Mouse (Mus musculus): ENCODE data around the gene Gm5678.

The Gm5678 gene

GRCm38 (mm10) chr16:93627761-93628400 is at the start of gene Gm5678:
Gene Gm5678 (plus strand): TSS chr16:93628097.
- no peak for TF ChIP-seq GATA4 (IDR thresholded peaks at IDR 0.05; ENCODE audit: insufficient replicate concordance, low read length)

GRCm38 (mm10) chr16:93578346-93579005 is 49.4 kb upstream of the Gm5678 start:
- no peak for TF ChIP-seq GATA4 (IDR thresholded peaks at IDR 0.05; ENCODE audit: insufficient replicate concordance, low read length)

- TF ChIP-seq GATA4 (IDR thresholded peaks at IDR 0.05; ENCODE audit: insufficient replicate concordance, low read length): no peak
These were observed 46.8 kb upstream of the Gm5678 start for GRCm38 (mm10) chr16:93581125-93581524.

- TF ChIP-seq GATA4 (IDR thresholded peaks at IDR 0.05; ENCODE audit: insufficient replicate concordance, low read length): no peak
These were observed 42.8 kb upstream of the Gm5678 start for GRCm38 (mm10) chr16:93584976-93585702.

GRCm38 (mm10) chr16:93585703-93586205 is 42.1 kb upstream of the Gm5678 start:
- TF ChIP-seq GATA4 (IDR thresholded peaks at IDR 0.05; ENCODE audit: insufficient replicate concordance, low read length): no peak

- no peak for TF ChIP-seq GATA4 (IDR thresholded peaks at IDR 0.05; ENCODE audit: insufficient replicate concordance, low read length)
These were observed 41.5 kb upstream of the Gm5678 start for GRCm38 (mm10) chr16:93586382-93586781.

GRCm38 (mm10) chr16:93588281-93588680 is 39.6 kb upstream of the Gm5678 start:
- TF ChIP-seq GATA4 (IDR thresholded peaks at IDR 0.05; ENCODE audit: insufficient replicate concordance, low read length): no peak

GRCm38 (mm10) chr16:93590915-93591314 is 37.0 kb upstream of the Gm5678 start:
- TF ChIP-seq GATA4 (IDR thresholded peaks at IDR 0.05; ENCODE audit: insufficient replicate concordance, low read length): no peak

- no peak for TF ChIP-seq GATA4 (IDR thresholded peaks at IDR 0.05; ENCODE audit: insufficient replicate concordance, low read length)
These were observed 36.2 kb upstream of the Gm5678 start for GRCm38 (mm10) chr16:93591450-93592430.

GRCm38 (mm10) chr16:93592711-93593110 is 35.2 kb upstream of the Gm5678 start:
- no peak for TF ChIP-seq GATA4 (IDR thresholded peaks at IDR 0.05; ENCODE audit: insufficient replicate concordance, low read length)

- TF ChIP-seq GATA4 (IDR thresholded peaks at IDR 0.05; ENCODE audit: insufficient replicate concordance, low read length): no peak
These were observed 34.5 kb upstream of the Gm5678 start for GRCm38 (mm10) chr16:93593406-93593805.

GRCm38 (mm10) chr16:93594448-93594847 is 33.4 kb upstream of the Gm5678 start:
- no peak for TF ChIP-seq GATA4 (IDR thresholded peaks at IDR 0.05; ENCODE audit: insufficient replicate concordance, low read length)

GRCm38 (mm10) chr16:93595766-93596165 is 32.1 kb upstream of the Gm5678 start:
- TF ChIP-seq GATA4 (IDR thresholded peaks at IDR 0.05; ENCODE audit: insufficient replicate concordance, low read length): no peak

- TF ChIP-seq GATA4 (IDR thresholded peaks at IDR 0.05; ENCODE audit: insufficient replicate concordance, low read length): no peak
These were observed 31.1 kb upstream of the Gm5678 start for GRCm38 (mm10) chr16:93596807-93597206.

GRCm38 (mm10) chr16:93597551-93597950 is 30.3 kb upstream of the Gm5678 start:
- TF ChIP-seq GATA4 (IDR thresholded peaks at IDR 0.05; ENCODE audit: insufficient replicate concordance, low read length): no peak

Measured in liver, adult (tissue).